Mouse (Mus musculus): Measurements from ENCODE around the gene Usp34. TPM values are rescaled to one million over a fixed set of nuclear protein-coding genes. Genes with fewer than 3 reads are reported as not detected.
"Not testable (repeated sequence)": the region's sequence is repeated elsewhere in the genome, so short reads cannot be mapped to it uniquely, and the experiment has no call there.

Gene Usp34
- total RNA-seq, 2 experiments from 2014 or later = 51.9 to 55.2 TPM

DNA sequence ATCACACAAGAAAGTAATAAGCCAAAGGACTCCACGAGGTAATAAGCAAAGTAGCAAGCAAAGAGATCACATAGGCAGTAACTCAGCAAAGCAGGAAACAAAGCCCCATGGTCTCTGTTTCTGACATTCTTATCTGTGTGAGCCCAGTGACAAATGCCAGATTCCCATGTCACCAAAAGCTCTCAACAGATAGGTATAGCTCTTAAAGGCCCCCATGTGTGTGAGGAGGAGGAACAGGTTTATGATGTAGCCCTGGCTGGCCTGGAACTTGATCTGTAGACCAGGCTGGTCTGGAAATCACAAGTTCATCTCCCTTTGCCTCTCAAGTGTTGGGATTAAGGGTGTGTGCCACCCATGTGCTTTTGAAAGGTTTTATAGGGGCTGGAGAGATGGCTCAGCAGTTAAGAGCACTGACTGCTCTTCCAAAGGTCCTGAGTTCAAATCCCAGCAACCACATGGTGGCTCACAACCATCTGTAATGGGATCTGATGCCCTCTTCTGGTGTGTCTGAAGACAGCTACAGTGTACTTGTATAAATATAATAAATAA lies 53.1 kb downstream of the Usp34 start:
- DNase-seq = not testable (repeated sequence)

- DNase-seq = no peak
Observed at GRCm38 (mm10) chr11:23362305-23362704, 55.6 kb downstream of the Usp34 start.

- no peak for DNase-seq
Observed at GRCm38 (mm10) chr11:23364348-23364747, 57.7 kb downstream of the Usp34 start.

- no peak for DNase-seq
Observed at GRCm38 (mm10) chr11:23372032-23372431, 65.3 kb downstream of the Usp34 start.

GRCm38 (mm10) chr11:23372490-23372889 lies 65.8 kb downstream of the Usp34 start:
- DNase-seq = no peak

DNA sequence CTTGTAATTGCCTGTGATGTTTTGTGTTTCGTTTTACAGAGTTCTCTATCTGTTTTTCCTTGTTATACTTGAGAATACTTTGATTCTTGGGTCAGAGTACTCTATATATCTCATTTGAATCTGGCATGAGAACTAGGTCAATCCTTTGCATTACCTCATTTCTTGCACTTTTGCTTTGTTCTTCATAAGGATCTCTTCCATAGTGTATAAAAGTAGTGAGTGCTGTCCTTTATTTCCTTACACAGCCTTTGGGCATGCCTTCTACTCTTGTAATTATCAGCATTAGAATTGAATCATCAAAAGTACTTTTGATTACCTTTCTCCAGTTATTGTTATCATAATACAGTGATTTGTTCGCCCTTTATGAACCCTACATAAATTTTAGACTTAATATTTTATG lies 73.4 kb downstream of the Usp34 start:
- no peak for DNase-seq

- no peak for DNase-seq
Observed at GRCm38 (mm10) chr11:23380595-23380994, 73.9 kb downstream of the Usp34 start.

DNA sequence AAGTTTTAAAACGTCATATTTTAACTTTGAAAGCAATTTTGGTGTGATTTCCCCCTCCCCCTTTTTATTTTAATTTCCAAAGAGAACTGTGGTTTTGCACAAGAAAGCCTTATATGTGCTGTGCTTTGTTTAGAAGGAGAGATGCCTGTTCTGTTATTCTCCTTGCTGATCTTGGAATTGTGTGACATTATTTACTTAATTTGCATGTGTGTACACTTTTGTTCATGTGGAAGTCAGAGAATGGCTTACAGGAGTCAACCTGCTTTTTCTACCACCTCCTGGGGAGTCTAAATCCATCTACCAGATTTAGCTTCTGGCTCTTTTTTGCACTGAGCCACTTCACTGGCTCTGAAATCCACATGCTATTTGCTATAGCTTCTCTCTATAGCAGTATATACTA lies 76.1 kb downstream of the Usp34 start:
- no peak for DNase-seq

DNA sequence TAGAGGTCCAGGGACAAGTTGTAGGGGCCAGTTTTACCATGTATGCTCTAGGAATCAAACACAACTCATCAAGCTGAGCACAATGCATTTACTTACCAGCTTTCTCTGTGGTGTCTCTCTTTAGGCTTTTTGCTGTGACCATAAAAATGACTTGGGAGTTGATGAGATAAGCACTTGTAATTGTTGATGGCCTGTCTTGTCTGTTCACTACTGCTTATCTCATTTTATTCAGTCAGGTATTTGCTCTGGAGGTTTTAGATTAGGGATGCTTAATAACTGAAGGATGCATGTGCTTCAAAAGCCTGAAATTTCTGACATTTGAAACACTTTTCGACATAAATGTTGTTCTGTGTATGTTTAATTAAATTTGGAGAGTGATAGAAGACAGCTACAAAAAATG lies 83.0 kb downstream of the Usp34 start:
- no peak for DNase-seq

DNA sequence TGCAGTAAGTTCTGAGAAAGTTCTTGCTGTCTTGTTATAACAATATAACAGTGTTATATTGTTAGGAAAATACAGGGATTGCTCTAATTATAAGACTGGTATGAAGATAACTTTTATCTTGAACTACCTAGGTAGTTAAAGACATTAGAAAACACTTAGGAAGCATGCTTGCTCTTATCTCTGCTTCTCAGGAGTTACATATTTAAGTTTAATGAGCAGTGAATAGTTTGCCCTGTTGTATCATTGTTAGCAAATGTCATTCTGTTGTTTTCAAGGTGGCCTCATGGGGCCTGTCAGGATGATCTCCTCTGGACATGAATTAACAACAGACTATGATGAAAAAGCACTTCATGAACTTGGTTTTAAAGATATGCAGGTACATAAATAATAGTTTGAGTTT lies 85.9 kb downstream of the Usp34 start:
- no peak for DNase-seq

GRCm38 (mm10) chr11:23396608-23397007 lies 89.9 kb downstream of the Usp34 start:
- no peak for DNase-seq

GRCm38 (mm10) chr11:23400978-23401776 lies 94.5 kb downstream of the Usp34 start:
- no peak for DNase-seq

DNA sequence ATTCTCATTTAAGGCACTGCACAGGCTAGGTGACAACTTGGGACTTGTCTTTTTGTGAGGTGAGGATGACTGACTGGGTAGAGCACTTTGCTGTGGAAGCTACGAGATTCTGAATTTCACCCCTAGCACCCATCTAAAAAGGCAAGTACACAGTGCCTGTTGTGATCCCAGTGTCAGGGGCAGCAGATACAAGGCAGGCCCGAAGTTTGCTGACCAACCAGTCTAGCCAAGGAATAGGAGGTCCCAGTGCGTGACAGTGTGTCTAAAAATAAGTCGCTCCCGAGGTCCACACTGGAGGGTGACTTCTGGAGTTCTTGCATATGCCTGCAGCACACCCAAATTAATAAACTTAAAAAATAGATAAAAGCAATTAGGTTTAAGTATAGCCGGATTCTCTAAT lies 121.6 kb downstream of the Usp34 start:
- peak; percentile 22 for DNase-seq

- DNase-seq = no peak
Observed at GRCm38 (mm10) chr11:23430013-23430412, 123.3 kb downstream of the Usp34 start.

DNA sequence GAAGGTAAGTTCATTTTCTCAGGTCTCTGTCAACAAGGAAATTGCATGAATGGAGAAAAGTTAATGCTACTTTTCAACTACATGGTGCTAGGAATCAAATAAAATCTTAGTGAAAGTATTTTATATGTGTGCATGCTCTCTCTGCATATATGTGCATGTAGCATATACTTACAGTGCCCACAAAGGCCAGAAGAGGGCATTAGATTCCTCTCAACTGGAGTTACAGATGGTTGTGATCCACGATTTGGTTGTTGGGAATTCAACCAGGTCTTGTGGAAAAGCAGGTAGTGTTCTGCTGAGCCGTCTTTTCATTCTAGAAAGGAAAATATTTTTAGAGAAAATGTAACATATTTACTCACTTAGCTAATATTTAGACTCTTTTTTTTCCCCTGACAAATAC lies 129.4 kb downstream of the Usp34 start:
- no peak for DNase-seq

DNA sequence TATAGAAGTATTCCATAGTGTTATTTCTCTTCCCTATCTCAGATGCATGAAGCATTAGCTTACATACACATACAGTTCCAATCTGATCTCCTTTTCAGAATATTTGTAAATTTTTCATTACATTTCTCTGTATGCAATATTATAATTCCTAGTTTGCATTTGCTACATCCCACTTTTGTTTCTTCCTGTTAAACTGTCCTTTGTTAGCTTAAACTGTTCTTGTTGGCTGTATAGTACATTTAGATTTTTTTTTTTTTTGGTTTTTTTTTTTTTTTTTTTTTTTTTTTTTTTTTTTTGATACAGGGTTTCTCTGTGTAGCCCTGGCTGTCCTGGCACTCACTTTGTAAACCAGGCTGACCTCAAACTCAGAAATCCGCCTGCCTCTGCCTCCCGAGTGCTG lies 159.2 kb downstream of the Usp34 start:
- DNase-seq = not testable (repeated sequence)

GRCm38 (mm10) chr11:23489955-23490354 lies 183.3 kb downstream of the Usp34 start:
- DNase-seq = no peak

DNA sequence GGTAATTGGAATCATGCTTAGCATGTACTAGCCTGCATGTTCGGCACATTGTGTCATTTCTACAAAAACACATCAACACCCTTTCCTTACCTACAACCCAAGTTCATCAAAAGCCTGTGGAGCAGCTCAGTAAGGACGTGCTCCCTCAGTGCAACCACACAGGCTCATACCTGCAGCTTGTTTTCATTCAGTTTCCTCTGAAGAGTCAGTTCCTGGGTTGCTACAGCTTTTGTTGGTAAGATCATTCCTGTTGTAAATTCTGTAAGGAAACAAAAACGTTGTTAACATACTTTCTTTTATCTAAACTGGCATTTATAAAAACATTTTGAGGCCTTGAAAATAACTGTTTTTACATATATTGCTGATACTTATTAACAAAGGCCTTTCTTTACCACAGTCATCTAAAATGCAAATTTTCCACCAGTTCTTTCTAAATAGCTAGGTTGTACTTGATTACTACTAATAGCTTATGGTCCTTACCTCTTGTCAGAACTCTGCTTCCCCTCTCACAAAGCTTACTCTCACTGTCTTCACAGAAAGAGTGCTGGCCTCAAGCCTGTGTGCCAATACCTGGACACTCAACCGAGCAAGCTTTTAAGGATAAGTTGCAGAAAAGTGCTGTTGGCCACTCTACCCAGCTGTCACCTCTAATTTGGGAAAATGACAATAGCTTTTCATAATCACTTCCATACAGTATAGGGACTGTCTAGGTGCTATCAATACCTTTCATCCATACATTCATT lies 185.5 kb downstream of the Usp34 start:
- no peak for DNase-seq

- DNase-seq = no peak
Observed at GRCm38 (mm10) chr11:23495231-23495630, 188.5 kb downstream of the Usp34 start.

GRCm38 (mm10) chr11:23496661-23497060 lies 190.0 kb downstream of the Usp34 start:
- no peak for DNase-seq

GRCm38 (mm10) chr11:23497335-23497717 lies 190.6 kb downstream of the Usp34 start:
- peak; percentile 75 for DNase-seq

- DNase-seq = peak; percentile 99
Observed at GRCm38 (mm10) chr11:23497718-23498509, 191.2 kb downstream of the Usp34 start, which contains the start of gene Ahsa2. TSS of gene Ahsa2 (minus strand) at chr11:23498030.

DNA sequence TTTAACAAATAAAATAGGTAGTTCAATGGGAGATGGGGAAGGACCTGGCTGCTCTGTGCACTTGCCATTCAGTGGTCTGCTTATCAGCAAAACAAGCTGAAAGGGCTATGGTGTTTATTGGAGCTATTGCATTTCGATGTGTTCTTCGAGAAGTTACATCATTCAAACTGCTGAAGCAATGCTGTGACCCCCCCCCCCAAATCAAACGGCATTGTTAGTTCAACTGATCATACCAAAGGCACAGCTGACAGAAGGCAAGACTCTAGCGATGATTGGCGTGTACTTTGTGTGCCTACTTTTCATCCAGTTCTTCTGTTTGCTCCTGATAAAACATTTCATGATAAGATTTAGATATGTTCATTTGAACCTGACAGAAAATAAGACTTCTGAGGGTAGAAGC lies 191.9 kb downstream of the Usp34 start:
- DNase-seq = no peak

Data from heart, postnatal 4 days (tissue).